Mouse (Mus musculus) left cerebral cortex, postnatal 25 days (tissue): ENCODE results near the gene Slc7a14. TPM values are rescaled to one million over a fixed set of nuclear protein-coding genes. Genes with fewer than 3 reads are reported as not detected.
A peak's percentile ranks its signal among the peaks of the same experiment; 100 is the strongest.

Experiments
- DNase-seq, 2 experiments: peaks; one replicate each; pipeline ENCODE4 v3.0.0; 2022; ENCODE audit warnings: low spot score in 2 of 2, mixed read lengths in 1 of 2
- intact Hi-C: fragments of 180-260 bp; cut with DNase I; formaldehyde crosslinking; loops from one replicate; pipeline ENCODE4 v1.15.1; 2025
- total RNA-seq, 2 experiments: library from RNA; stranded (reverse); gene quantifications; 2 replicates each; pipeline ENCODE4 v1.2.3; 2021

Gene Slc7a14
- total RNA-seq, 2 experiments from 2014 or later, result 52.1 to 52.6 TPM

DNA sequence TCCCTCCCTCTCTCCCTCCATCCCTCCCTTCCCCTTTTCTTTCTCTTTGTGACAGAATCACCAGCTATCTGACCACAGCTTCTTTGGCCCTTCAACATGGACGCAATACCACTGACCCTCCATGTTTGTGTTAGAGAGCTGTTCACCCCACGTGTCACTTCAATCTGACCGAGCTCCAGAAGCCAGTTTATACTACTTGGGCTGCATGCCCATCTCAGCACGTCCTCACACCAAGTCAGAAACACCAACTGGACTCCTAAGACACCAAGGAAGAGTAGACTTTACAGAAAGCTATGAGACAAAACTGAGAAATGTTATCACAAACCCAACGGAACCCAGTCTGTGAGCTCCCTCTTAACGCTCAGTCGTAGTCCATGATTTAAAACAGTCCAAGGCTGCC, 43.2 kb downstream of the Slc7a14 start:
- DNase-seq, result no peak
- intact Hi-C loops, result no loop called here

DNA sequence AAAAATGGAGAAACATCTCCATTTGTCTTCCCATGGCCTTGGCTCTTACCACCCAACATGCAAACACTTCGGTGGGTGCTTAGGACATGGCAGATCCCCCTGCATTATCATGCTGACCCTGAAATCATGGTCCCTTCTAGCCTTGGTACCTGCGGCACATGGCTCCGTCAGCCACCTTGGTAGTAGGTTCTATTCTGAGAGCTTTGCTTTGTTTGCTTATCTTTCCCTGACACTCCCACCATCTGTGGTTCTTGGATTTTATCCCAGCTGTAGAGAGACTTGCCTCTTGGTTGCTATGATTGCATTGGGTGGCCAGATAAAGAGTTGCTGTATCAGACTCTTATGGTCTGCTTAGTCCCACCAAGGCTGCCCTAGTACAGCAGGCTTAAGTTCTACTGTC, 46.6 kb downstream of the Slc7a14 start:
- intact Hi-C loops, result no loop called here
- peak; percentile 42 to 86 for DNase-seq

DNA sequence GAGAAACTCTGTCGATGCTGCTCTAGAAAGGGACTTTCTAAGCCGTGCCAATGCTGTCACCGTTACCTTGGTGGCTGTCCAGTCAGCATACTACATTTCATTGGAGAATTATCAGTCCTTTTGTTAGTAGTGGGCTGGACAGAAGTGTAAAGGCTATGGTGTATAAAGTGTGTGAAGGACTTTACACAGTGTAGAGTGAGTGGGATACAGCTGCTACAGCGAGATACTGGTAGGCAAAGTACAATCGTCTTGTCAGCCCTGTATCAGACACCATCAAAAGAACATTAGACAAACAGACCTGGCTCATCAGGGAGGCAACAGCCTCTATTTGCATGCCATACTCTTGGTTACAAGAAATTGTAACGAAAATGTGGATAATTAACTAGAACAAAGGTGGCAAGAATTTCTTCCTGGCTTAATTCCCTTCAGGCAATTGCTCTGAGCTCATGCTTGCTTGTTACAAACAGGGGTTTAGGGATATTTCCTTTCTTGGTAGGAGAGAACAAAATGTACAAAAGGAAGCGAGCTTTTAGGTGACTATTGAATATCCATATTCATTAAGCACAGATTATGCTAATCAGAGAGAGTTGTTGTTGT, 48.7 kb downstream of the Slc7a14 start:
- intact Hi-C loops, result no loop called here
- DNase-seq, result no peak

DNA sequence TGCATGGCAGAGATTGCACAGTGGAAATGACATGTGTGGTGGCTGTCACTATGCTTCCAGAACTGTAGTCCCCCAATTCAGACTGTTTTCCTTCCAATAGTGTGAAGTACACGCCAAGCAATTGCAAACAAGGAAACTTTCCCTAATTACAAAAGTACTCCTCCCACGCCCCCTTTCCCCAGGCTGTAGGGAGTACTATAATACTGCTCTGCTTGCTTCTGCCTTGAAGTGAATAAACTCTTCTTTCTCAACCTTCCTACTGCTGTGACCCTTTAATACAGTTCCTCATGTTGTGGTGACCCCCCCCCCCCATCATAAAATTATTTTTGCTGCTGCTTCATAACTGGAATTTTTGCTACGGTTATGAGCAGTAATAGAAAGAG, 49.2 kb downstream of the Slc7a14 start:
- intact Hi-C loops, result no loop called here
- no peak for DNase-seq

DNA sequence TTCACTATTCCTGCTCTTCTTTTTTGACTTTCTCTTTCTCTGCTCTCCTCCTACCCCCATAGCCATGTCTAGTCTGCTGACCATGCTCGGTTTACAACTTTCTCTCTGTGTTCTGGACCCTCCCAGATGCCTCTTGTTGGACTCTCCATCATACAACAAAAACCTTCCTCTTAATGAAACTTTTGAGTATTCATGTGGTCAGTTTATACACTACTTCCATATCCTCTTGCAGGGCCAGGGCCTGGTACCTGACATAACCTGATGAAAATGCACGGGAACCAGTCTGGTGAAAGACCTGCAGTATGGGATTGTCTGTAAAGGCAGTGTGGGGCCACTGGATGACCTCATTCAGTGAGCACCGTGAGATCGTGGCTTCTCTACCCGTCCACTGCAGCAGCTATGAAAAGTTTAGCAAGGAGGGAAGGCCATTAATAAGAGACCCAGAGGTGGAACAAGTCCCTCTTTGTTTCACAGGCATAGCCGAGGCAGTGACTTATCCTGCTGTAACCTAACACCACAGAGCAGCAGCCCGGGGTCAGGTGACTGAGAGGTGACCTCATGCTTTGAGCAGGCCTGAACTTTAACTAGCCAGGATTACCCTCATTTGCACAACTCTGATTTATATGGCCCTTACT, 49.7 kb downstream of the Slc7a14 start:
- no peak for DNase-seq
- intact Hi-C loops, result no loop called here

DNA sequence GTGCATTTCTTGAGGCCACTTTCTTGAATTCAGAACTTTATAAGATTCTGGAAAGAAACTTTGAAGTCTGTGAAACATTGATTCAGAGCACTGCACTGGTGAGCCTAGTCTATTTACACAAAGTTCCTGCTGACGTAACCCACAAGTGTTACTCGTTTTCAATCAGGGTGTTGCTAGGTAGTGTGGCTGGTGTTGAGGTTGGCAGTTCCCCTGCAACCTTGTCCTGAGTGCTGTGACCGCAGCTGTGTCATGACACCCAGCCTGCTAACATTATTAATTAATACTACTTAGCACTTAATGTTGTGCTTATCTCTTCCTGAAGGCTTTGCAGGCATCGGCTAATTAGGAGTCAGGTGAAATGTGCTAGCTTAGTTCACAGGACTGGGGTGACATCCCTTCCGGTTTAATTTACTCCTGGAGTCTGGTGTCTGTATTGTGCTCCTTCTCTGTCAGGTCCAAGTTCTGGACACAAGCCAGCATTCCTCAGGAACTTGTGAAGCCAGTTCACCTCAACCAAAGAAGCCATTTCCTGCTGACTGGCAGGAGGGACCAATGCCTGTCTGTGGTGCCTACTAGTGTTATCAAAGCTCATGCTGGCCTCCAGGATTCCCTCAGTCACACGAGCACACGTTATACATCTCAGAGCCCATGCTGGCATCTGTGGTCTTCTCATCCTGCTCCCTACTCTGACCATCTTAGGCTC, 50.5 kb downstream of the Slc7a14 start:
- DNase-seq, result no peak
- intact Hi-C loops, result no loop called here

DNA sequence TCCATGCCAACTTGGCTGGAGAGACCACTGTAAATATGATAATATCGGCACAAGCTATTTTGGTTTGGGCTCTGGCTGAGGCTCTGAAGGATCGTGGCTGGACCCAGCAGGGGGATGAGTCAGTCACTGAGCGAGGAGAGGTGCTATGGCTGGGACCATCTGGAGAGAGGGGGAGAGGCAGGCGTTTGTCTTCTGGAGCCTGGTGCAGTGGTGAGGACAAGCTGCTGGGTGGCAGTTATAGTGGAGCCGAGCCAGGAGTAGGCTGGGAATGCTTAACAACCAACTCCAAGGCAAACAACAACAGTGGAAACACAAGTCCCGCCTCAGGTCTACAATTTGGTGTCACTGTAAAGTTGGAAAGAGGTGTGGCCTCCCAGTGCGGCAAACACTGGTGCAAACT, 55.8 kb downstream of the Slc7a14 start:
- intact Hi-C loops, result loop anchor here (1.0 kb wide), 1 partner anchor 54 kb away; no protein-coding TSS in a partner anchor
- peak; percentile 66 to 94 for DNase-seq

DNA sequence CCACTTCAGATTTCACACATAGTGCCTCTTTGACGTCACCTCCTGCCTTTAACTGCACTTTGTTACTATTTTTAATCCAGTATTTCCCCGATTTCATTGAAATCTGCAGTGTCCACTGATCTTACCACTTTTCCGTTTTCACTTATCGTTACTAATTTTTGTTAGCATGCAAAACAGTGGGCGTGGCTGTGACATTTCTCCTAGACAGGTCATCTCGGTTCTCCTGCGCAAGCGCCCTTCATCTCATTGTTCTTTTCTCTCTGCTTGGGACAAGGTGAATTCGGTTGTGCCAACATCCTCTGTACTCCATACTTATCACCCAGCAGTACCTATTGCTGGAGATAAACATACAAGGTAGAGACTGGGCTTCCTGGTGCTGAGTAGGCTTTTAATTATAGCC, 56.3 kb downstream of the Slc7a14 start:
- no peak for DNase-seq
- intact Hi-C loops, result loop anchor here (1.0 kb wide), 1 partner anchor 54 kb away; no protein-coding TSS in a partner anchor

DNA sequence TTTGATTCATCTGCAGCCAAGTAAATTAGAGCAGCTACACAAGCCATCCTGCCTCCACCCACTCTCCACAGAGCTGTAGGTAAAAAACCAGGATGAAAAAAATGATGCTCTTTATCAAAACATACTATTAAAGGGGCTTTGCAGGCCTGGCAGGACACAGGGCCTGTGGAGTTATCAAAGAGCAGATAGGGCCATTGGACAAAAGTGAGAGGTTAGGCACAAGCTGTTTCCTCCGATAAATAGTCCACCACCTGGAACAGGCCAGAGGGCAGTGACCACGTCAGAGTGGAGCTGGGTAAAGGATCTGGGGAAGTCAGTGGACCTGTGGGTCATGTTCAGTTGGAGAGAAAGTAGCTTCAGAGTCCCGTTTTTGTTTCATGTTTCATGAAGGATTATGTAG, 57.6 kb downstream of the Slc7a14 start:
- DNase-seq, result no peak
- intact Hi-C loops, result no loop called here

DNA sequence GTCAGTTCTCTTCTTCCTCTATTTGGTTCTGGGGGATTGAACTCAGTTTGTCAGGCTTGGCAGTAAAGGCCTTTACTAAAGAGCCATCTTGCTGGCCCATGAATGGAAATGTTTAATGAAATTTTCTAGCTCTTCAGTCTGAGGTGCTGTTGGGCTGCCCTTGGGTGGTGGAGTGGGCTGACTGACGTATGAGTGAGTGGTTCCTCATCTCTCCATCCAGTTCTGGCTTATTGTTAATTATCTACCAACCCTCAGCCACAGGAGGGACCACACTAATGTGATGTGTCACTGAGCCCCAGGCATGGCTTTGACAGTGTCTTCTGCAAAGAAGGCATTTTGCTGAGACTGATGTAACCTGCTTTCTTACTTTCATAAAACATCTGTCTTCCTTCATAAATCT, 66.7 kb downstream of the Slc7a14 start:
- no peak for DNase-seq
- intact Hi-C loops, result no loop called here

DNA sequence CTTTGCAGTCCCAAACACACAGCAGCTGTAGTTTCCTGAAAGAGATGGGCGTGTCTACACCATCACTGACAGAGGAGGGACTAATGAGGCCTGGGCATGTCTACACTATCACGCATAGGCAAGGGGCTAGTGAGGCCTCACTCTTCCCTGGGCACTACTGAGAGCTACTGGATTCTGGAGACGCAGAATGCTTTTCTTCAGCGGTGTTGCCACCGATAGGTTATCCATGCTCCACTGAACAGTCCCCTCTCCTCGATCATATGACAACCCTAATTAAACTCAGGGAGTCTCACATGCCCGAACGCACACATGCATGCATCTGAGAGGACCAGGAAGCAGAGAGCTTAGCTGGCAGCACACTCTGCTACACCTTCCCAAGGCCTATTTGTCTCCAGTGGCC, 69.3 kb downstream of the Slc7a14 start:
- intact Hi-C loops, result no loop called here
- no peak for DNase-seq

DNA sequence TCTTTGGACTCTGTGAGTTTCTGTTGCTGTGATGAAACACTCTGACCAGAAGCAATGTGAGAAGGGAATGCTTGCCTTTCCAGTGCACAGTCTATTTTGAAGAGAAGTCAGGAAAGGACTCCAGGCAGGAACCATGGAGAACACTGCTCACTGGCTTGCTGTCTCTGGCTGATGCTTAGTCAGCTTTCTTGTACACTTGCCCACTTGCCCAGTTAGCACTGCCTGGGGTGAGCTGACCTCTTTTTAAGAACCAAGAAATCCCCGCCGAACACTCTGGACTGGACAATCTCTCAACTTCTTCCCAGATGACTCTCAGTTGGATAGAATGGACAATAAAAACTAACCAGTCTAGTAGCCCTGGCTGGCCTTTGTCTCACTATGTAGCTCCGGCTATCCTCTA, 70.5 kb downstream of the Slc7a14 start:
- intact Hi-C loops, result loop anchor here (5.0 kb wide), 1 partner anchor 92 kb away; the partner anchor contains the start of gene Cldn11
- no peak for DNase-seq

DNA sequence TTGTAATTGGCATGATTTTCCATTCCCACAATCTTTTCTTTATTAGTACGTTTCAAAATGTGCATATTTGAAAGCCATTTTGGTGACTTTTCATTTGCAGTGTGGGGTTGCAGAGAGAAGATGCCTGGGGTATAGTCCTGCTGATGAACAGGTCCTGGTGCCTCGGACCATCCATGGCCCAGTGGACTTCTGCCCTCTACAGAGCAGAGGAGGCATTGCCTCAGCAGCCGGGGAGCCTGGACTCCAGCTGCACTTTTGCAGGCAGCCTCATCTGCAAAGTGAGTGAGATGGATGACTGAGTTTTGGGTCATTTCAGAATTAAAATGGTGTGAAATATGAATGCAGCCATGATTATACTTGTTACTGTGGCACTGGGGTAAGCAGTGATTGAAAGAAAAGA, 72.2 kb downstream of the Slc7a14 start:
- intact Hi-C loops, result loop anchor here (5.0 kb wide), 1 partner anchor 91 kb away; the partner anchor contains the start of gene Cldn11
- peak in 1 of 2 experiments; percentile 45 for DNase-seq

DNA sequence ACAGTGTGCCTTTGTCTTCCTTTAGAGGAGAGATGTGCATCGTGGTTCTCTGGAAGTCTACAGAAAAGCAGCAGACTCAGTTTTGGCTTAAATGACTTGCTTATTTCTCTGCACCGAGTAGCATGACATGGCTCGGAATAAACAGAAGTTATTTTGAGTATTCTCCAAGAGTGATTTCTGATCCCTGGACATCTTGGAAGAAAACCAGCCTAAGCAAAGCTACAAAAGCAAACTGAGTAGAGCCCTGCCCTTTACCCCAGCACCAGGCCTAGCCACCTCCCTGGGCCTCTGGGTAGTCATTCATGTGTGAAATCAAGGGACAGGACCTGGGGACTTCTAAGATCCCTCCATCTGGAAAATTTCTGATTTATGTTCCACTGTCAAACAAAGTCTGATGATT, 74.0 kb downstream of the Slc7a14 start:
- DNase-seq, result no peak
- intact Hi-C loops, result loop anchor here (5.0 kb wide), 1 partner anchor 89 kb away; the partner anchor contains the start of gene Cldn11

DNA sequence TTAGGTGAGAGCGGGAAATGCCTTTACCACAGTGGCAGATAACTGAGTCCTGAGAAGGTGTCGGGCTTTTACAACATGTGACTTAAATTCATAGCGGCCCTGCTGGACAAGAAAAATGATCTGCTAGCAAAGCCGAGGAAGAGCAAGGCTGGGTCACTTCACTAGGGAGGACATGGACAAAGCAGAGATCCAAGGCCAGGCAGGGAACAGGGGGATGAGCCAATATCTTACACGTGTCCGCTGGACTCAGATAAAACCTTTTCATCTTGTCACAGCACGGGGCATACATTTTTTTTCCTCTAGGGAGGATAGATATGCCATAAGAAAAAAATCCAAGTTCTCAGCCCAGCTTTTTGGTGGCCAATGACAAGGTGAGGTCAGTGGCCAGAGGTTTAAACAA, 75.8 kb downstream of the Slc7a14 start:
- DNase-seq, result no peak
- intact Hi-C loops, result no loop called here

DNA sequence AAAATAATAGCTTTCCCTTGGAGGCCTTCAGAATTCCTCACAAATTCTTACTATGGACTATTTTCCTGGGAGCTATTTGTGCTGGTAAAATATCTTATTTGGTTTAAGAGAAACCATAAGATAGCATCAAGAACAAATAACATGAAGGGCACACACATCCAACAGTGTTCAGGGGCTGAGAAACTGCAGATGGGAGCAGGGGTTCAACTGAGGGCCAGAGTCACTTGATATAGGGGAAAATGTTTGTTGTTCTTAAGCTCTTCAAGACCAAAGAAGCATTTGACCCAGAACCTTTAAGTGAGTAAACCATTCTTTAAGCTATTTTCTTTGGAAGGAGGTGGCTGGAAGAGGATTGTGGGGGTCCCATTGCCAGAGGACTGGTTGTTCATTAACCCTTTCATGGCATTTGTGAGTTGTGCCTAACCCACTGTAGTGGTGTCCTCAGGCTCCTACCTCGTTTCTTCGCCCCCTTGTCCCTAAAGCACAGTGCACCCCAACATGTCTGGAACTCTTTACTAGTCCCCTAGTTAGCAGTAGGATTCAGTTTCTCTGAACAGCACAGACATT, 76.3 kb downstream of the Slc7a14 start:
- intact Hi-C loops, result no loop called here
- no peak for DNase-seq

DNA sequence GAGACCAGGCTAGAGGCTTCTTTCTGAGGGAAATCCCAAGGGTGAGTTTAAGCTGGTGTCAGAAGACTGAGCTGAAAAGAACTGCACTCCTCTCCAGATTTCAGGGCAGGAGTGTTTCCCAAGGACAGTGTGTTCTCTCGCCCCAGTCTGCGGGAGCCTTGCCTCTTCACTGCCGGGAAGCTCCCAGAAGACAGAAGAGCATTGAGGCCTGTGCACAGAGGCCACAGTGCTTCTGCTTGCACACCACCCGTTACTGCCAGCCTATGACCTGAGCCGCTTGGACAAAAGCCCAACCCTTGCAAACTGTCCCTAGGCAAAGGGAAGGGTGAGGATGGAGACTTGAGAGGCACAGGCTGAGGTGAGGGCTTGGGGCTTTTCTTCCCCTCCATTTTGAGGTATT, 80.9 kb downstream of the Slc7a14 start:
- no peak for DNase-seq
- intact Hi-C loops, result no loop called here

DNA sequence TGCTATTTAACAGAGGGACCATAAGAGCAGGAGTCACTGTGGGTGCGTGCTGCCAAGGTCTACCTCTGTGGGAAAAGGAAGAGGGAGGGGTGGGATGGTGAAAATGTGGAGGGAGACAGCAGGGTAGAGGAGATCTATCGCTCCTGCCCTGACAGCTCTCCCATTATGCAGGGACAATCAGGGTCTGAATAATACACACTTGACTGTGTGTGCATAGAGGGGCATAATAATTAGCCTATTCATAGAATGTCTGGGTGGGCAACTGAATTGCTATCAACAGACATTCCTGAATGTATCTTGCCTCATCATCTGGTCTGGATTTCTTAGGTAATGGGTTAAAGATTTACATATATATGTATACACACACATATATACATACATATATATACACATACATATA, 81.7 kb downstream of the Slc7a14 start:
- no peak for DNase-seq
- intact Hi-C loops, result no loop called here

DNA sequence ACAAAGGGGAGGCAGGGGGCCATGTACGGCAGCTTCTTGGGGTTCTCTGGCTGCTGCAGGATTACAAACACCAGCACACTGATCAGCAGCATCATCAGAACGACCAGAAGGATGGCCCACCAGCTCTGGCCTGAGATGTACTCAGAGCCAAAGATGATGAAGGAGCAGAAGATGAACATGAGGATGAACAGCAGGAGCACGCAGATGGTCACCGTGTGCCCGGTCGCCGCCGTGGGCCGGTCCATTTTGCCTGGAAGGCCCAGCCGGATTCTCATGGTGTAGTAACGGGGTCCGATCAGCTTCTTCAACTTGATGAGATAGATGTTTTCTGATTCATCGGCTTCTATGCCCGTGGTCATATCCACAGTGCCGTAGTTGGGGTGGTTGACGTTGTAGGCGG, 86.6 kb downstream of the Slc7a14 start:
- intact Hi-C loops, result loop anchor here (5.0 kb wide), 1 partner anchor 84 kb away; no protein-coding TSS in a partner anchor
- no peak for DNase-seq

DNA sequence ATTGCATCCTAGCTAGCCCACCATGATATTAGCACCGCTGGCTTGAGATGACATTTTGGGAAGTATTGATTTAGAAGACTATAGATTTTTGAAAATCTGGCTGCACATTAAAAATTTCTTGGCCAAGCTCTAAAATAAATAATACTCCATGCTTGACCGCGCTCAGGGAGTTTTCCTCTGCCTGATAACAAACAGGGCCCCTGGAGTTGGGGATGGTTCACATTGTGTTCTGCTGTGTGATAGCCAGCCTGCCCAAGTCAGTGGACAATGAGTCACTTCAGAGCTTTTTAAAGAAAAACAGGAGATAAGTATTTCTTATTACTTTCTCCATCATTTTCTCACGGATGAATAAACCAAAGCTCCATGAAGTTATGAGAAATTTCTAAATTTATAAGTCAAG, 90.1 kb downstream of the Slc7a14 start:
- intact Hi-C loops, result loop anchor here (5.0 kb wide), 1 partner anchor 87 kb away; no protein-coding TSS in a partner anchor

More for the DNA sequence above, 90.1 kb downstream of the Slc7a14 start:
- DNase-seq, result no peak
